Mouse (Mus musculus) neutrophil, adult 83 days (primary cell): ENCODE results near the gene Gm16503. TPM values are rescaled to one million over a fixed set of nuclear protein-coding genes. Genes with fewer than 3 reads are reported as not detected.

Experiments
- total RNA-seq, 2 experiments: library from RNA; stranded (reverse); gene quantifications; one replicate each; pipeline ENCODE4 v1.2.4; 2023

Gm16503 gene
- total RNA-seq = under 1 TPM in 1 of 2 experiments, not detected in 1; 0.11 TPM

DNA sequence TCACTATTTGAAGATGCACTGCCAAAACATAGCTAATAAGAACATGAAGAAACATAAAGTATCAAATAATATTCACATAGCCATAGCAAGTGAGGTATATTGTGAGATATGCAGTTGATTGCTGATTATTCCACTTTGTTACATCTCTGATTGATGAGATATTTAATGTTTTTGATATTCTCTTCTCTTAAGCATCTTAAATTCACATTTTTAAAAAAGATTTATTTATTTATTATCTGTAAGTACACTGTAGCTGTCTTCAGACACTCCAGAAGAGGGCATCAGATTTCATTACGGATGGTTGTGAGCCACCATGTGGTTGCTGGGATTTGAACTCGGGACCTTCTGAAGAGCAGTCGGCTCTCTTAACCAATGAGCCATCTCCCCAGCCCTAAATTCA, at the start of gene Gm16503:
Gene Gm16503 (plus strand): TSS at position 301 of the 400 bp plus-strand sequence.

GRCm38 (mm10) chr4:147492117-147492516, 47.9 kb upstream of the Gm16503 start, which contains the start of gene Zfp982:
Zfp982 (plus strand) TSS chr4:147492417.

GRCm38 (mm10) chr4:147553071-147553470, 13.1 kb downstream of the Gm16503 start, which contains the start of gene Zfp985:
Zfp985 (plus strand) TSS chr4:147553277.

Other genes starting within 250 kb of the Gm16503 start
- not detected for gene Zfp988, start 234.5 kb upstream of the Gm16503 start, total RNA-seq
- gene Zfp978, start 178.9 kb upstream of the Gm16503 start, total RNA-seq = not detected
- gene Zfp982, start 47.8 kb upstream of the Gm16503 start, total RNA-seq = 1 to 10 TPM in 1 of 2 experiments, under 1 TPM in 1; 0.66 to 1.6 TPM
- gene Zfp985, start 13.1 kb downstream of the Gm16503 start, total RNA-seq = not detected
- under 1 TPM in 1 of 2 experiments, not detected in 1; 0.26 TPM for gene Zfp979, start 102.3 kb downstream of the Gm16503 start, total RNA-seq
- gene Zfp534, start 162.3 kb downstream of the Gm16503 start, total RNA-seq = not detected